Mouse (Mus musculus) liver, embryonic 14.5 days (tissue): ENCODE results near the gene Lhfpl1. TPM values are rescaled to one million over a fixed set of nuclear protein-coding genes. Genes with fewer than 3 reads are reported as not detected.

Experiments used
- ATAC-seq: fragments of 200-750 bp; cut with Nextera tagmentation; 2 replicates; pipeline ENCODE4 v1.8.0; 2017; ENCODE audit warnings: moderate number of reproducible peaks, mild to moderate bottlenecking, moderate library complexity; ENCODE audit not compliant: insufficient read depth
- DNase-seq, 3 experiments: peaks; one replicate each; pipeline ENCODE4 v3.0.0-alpha.2; 2012 to 2013; ENCODE audit warnings: low read depth in 3 of 3, low spot score in 3 of 3
- H3K27ac ChIP-seq: fragments of 300-500 bp; sonication (generic); 2 replicates; pipeline ENCODE4 v1.5.1; 2014; ENCODE audit warnings: moderate library complexity, mild to moderate bottlenecking, control low read depth, inconsistent platforms
- H3K27me3 ChIP-seq: fragments of 300-500 bp; sonication (generic); 2 replicates; pipeline ENCODE4 v1.6.1; 2014; ENCODE audit warnings: mild to moderate bottlenecking, low read length, moderate library complexity; ENCODE audit not compliant: control insufficient read depth, insufficient read depth
- H3K36me3 ChIP-seq: fragments of 300-500 bp; sonication (generic); replicated peaks from 2 replicates; pipeline ENCODE4 v1.6.1; 2014; ENCODE audit warnings: low read depth; ENCODE audit not compliant: control insufficient read depth, insufficient read depth
- H3K4me1 ChIP-seq, 2 experiments: fragments of 200-500 bp in 1 of 2; fragments of 300-500 bp in 1 of 2; sonication (generic) in 1 of 2; replicated peaks; 2 replicates each; pipeline ENCODE4 v1.6.1; 2012 to 2014; ENCODE audit warnings: antibody characterized with exemption in 1 of 2, inconsistent platforms in 1 of 2, low read length in 1 of 2; ENCODE audit not compliant: control insufficient read depth in 2 of 2, insufficient read depth in 2 of 2
- H3K4me2 ChIP-seq: fragments of 300-500 bp; sonication (generic); 2 replicates; pipeline ENCODE4 v1.6.1; 2014; ENCODE audit warnings: low read depth, mild to moderate bottlenecking, control low read depth, moderate library complexity
- H3K4me3 ChIP-seq, 2 experiments: fragments of 200-500 bp in 1 of 2; fragments of 300-500 bp in 1 of 2; sonication (generic) in 1 of 2; 2 replicates each; pipeline ENCODE4 v1.5.1; 2012 to 2014; ENCODE audit warnings: low read depth in 2 of 2, low read length in 2 of 2, mild to moderate bottlenecking in 2 of 2, control low read depth in 1 of 2, inconsistent platforms in 1 of 2, moderate library complexity in 1 of 2; ENCODE audit not compliant: insufficient read depth in 1 of 2
- H3K9ac ChIP-seq: fragments of 300-500 bp; sonication (generic); replicated peaks from 2 replicates; pipeline ENCODE4 v1.6.1; 2014; ENCODE audit warnings: mild to moderate bottlenecking, control low read depth, moderate library complexity
- H3K9me3 ChIP-seq: fragments of 300-500 bp; sonication (generic); 2 replicates; pipeline ENCODE4 v1.6.1; 2016; ENCODE audit warnings: low read length, mixed read lengths; ENCODE audit not compliant: control insufficient read depth
- CTCF ChIP-seq: IDR thresholded peaks from 2 replicates; pipeline ENCODE4 v1.5.1; 2016; ENCODE audit warnings: antibody characterized with exemption, low read depth, control low read depth
- EP300 ChIP-seq: IDR thresholded peaks from 2 replicates; pipeline ENCODE4 v1.6.1; 2016; ENCODE audit warnings: antibody characterized with exemption, low read depth
- WGBS: fragments of 180-500 bp; shearing (Covaris S2); extraction: QIAGEN DNeasy Blood & Tissue Kit; methylation state at CpG from one replicate; pipeline ENCODE4 v1.1.7; 2014; ENCODE audit not compliant: insufficient replicate concordance; 5-methylcytosine and 5-hydroxymethylcytosine counted together
- polyA plus RNA-seq, 2 experiments: library from polyadenylated mRNA; depleted of rRNA in 1 of 2; stranded (reverse) in 1 of 2; unstranded in 1 of 2; fragments of >200 nt; fragmentation: Nextera tagmentation in 1 of 2; extraction: Ambion mirVana in 1 of 2; gene quantifications; 2 replicates each; pipeline versions ENCODE4 v1.2.1 to v1.2.3; 2012 to 2014

Gene Lhfpl1
- polyA plus RNA-seq (2012; rRNA removed), result 0.02 and 0.09 TPM in 2 replicates
- 0.06 TPM in 1 of 2 replicates, not detected in the other for polyA plus RNA-seq (2014; fragmentation: Nextera tagmentation; extraction: Ambion mirVana)

DNA sequence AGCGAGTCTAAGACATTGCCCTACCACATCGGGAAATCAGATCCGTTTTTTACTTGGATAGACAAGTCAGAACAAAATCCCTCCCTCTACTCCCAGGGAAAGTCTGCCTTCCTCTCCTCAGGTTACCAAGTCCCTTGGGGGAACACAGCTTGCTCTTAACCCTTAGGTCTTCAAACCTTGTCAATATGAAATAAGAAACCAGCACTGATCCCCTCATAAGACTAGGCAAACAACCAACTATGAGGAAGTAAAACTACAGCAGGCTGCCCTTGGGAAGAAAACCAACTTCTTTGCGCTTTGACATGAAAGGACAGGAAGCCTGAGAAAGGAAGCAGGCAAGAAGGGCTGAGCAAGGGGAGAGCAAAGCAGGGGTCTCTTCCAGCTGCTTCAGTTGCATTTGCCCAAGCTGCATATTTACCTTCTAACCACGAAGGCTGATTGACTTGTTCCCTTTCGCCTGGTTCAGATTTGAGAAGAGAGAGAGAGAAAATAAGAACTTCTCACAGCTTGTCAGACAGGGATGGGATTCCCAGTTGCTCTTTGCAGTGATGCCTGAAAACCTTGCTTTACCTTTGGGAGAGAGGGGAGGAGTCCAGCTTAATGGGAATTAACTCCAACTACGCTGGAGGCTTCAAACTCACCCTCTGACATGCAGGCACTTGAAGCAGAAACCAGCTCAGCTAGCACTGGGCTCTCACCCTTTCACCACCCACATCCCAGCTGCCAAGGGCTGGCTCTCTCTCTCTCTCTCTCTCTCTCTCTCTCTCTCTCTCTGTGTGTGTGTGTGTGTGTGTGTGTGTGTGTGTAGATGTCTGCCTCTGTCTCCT lies at the start of gene Lhfpl1:
Lhfpl1 (minus strand) TSS at position 713 of the 827 bp plus-strand sequence.
- no peak within 1 kb of the TSS for H3K9ac ChIP-seq
- TF ChIP-seq EP300 (no peak), CTCF (no peak)
- no peaks in the 10 kb centered on the region for H3K36me3 ChIP-seq
- DNase-seq (no peak), ATAC-seq (no peak)
- no peak within 1 kb of the TSS for H3K4me2 ChIP-seq
- no peaks in the 10 kb centered on the region for H3K27me3 ChIP-seq
- H3K9me3 ChIP-seq, result no peaks in the 10 kb centered on the region
- WGBS, result 27% methylated on average over 7 of the region's 7 CpGs
- no peaks in the 10 kb centered on the region for H3K4me1 ChIP-seq
- H3K27ac ChIP-seq, result no peak within 1 kb of the TSS
- no peak within 1 kb of the TSS for H3K4me3 ChIP-seq

DNA sequence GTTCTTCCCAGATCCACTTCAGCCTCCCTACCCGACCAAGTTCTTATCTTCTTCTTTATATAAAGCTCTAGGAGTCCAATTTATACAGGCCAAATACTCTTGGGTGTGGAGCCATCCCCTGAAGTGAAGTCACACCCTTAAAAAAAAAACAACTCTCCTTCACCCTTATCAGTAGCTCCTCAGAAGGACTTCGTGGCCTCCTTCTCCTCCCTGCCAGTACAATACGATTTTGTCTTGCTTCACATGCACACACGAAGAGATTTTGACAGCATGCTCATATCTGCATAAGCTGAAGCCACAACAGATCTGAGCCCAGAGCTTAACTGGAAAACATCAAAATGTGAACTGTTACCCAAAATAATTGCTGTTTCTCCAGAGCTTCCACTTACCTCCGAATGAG lies 22.9 kb upstream of the Lhfpl1 start:
- WGBS, result 20% methylated on average over 5 of the region's 5 CpGs
- peak; percentile 34; the same call in 1 of the 2 replicates for TF ChIP-seq EP300
- TF ChIP-seq CTCF, result no peak
- no peak overlapping the region for H3K4me2 ChIP-seq
- ATAC-seq (peak; percentile 68; the same call in 1 of the 2 replicates), DNase-seq (peak in 2 of 3 experiments; percentile 2 to 3)
- H3K4me3 ChIP-seq, result no peak overlapping the region
- no peak overlapping the region for H3K9ac ChIP-seq
- H3K9me3 ChIP-seq, result no peaks in the 10 kb centered on the region
- H3K36me3 ChIP-seq, result no peaks in the 10 kb centered on the region
- H3K27ac ChIP-seq, result no peak overlapping the region
- H3K27me3 ChIP-seq, result no peaks in the 10 kb centered on the region
- no peaks in the 10 kb centered on the region; a peak in 1 of 4 replicates for H3K4me1 ChIP-seq

DNA sequence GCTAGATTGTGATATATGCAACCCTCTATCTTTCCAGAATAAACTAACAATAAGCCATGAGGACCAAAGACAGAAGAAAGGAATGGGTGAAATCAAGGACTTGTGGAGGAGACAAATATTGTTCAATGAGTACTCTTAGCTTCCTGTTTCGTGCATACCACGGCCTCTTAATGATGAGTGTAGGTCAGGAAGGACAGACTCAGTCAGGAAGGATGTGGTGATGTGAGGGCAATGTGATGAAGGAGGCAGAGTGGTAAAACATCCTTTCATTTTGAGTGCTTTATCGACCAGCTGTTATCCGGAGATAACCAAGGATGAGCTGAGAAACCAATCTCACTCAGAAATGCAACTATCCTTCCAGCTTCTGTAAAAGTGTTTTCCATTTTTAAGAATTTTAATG lies 13.6 kb upstream of the Lhfpl1 start:
- DNase-seq, result no peak
- no peak overlapping the region for H3K4me3 ChIP-seq
- no peaks in the 10 kb centered on the region for H3K36me3 ChIP-seq
- H3K4me2 ChIP-seq, result no peak overlapping the region
- H3K9me3 ChIP-seq, result no peaks in the 10 kb centered on the region
- no peak for ATAC-seq
- H3K4me1 ChIP-seq, result no peaks in the 10 kb centered on the region
- WGBS, result 9% methylated on average over 4 of the region's 4 CpGs
- no peaks in the 10 kb centered on the region for H3K27me3 ChIP-seq
- no peak overlapping the region for H3K27ac ChIP-seq
- H3K9ac ChIP-seq, result no peak overlapping the region
- TF ChIP-seq CTCF, result no peak
- TF ChIP-seq EP300, result no peak

DNA sequence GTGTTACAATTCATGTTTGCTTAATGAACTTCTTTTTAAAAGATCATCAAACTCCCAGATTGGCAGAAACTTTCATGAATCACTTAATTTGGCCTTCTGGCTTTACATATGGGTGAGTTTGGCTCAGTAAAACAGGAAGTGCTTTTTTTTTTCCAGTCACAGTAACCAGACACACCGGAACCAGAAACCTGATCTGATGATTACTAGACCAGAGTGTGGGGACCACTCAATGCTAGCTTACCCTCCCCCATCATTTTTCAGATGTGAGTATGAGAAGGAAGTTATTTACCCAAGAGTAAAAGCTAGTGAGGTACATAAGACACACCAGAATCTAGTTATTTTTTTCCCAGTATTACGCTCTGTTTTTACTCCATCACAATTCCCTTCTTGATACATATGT lies 6.5 kb downstream of the Lhfpl1 start:
- H3K9ac ChIP-seq, result no peak overlapping the region
- WGBS, result 47% methylated on average over 2 of the region's 2 CpGs

DNA sequence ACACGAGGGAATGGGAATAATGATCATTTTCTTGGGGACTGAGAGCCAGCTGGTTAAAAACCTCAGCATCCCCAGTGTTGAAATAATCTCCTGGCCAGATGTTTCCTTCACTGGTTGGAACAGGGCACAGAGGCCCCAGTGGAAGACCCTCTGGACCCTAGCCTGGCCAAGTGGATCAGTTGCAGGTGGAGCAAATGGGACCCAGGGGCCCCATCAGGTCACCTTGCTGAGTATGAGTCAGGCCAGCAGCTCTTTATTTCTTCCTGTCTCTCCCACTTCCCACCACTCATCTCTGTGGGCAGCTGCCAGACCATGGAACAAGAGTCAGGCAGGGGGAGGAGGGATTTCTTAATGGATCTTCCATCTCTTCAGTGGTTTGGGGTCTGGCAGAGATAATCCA lies 12.7 kb downstream of the Lhfpl1 start:
- Histone ChIP-seq H3K9me3 (no peaks in the 10 kb centered on the region), H3K9ac (no peak overlapping the region), H3K4me3 (no peak overlapping the region), H3K36me3 (no peaks in the 10 kb centered on the region), H3K4me2 (no peak overlapping the region), H3K27me3 (no peaks in the 10 kb centered on the region), H3K4me1 (no peaks in the 10 kb centered on the region), H3K27ac (no peak overlapping the region)
- ATAC-seq (no peak), DNase-seq (no peak)
- WGBS, result 35% methylated on average over 1 of the region's 1 CpGs
- TF ChIP-seq CTCF, result no peak
- TF ChIP-seq EP300, result no peak

More for the DNA sequence above, 6.5 kb downstream of the Lhfpl1 start:
- no peak for TF ChIP-seq EP300
- no peak for TF ChIP-seq CTCF
- ATAC-seq, result no peak
- Histone ChIP-seq H3K9me3 (no peaks in the 10 kb centered on the region), H3K4me1 (no peaks in the 10 kb centered on the region), H3K36me3 (no peaks in the 10 kb centered on the region), H3K27me3 (no peaks in the 10 kb centered on the region), H3K4me2 (no peak overlapping the region), H3K27ac (no peak overlapping the region), H3K4me3 (no peak overlapping the region)
- DNase-seq, result no peak
